Mouse (Mus musculus): Measurements from ENCODE around the gene Ccnl2. TPM values are rescaled to one million over a fixed set of nuclear protein-coding genes. Genes with fewer than 3 reads are reported as not detected.

Ccnl2 gene
- polyA plus RNA-seq, 1 experiment from 2014 or later = 163 TPM

- Histone ChIP-seq H3K4me2 (ENCODE audit: low read depth, low read length) (peak overlapping the region; percentile 85), H3K27ac (replicated peaks; ENCODE audit: low read depth, low read length) (peak overlapping the region; percentile 19; the same call in 1 of the 2 replicates), H3K9ac (ENCODE audit: low read depth, low read length) (peak overlapping the region; percentile 28; the same call in 1 of the 2 replicates), H3K9me3 (ENCODE audit: control insufficient read depth, low read length) (no peaks in the 10 kb centered on the region), H3K4me1 (ENCODE audit: control insufficient read depth, insufficient read depth, low read length) (peaks cover 21% of the 10 kb centered on the region), H3K4me3 (ENCODE audit: low read depth, low read length) (peak overlapping the region; percentile 44), H3K36me3 (ENCODE audit: control insufficient read depth, insufficient read depth, low read length) (no peaks in the 10 kb centered on the region), H3K27me3 (replicated peaks; ENCODE audit: control insufficient read depth, insufficient read depth, low read length) (no peaks in the 10 kb centered on the region)
- ATAC-seq (ENCODE audit: low read depth) (no peak), DNase-seq (ENCODE audit: low spot score) (peak; percentile 40)
- WGBS = 46% methylated on average over 9 of the region's 9 CpGs
These were observed 37.1 kb upstream of the Ccnl2 start for GRCm38 (mm10) chr4:155774971-155775740.

- Histone ChIP-seq H3K27me3 (replicated peaks; ENCODE audit: control insufficient read depth, insufficient read depth, low read length) (no peaks in the 10 kb centered on the region), H3K4me1 (ENCODE audit: control insufficient read depth, insufficient read depth, low read length) (peaks cover 17% of the 10 kb centered on the region), H3K27ac (replicated peaks; ENCODE audit: low read depth, low read length) (peak overlapping the region; percentile 19; the same call in 1 of the 2 replicates), H3K9ac (ENCODE audit: low read depth, low read length) (no peak overlapping the region), H3K4me3 (ENCODE audit: low read depth, low read length) (no peak overlapping the region), H3K36me3 (ENCODE audit: control insufficient read depth, insufficient read depth, low read length) (no peaks in the 10 kb centered on the region), H3K9me3 (ENCODE audit: control insufficient read depth, low read length) (no peaks in the 10 kb centered on the region), H3K4me2 (ENCODE audit: low read depth, low read length) (0 out of 2 replicates have a peak overlapping the region, but pooled peaks have one; percentile 85)
- ATAC-seq (ENCODE audit: low read depth) = no peak
- no peak for DNase-seq (ENCODE audit: low spot score)
- WGBS = 68% methylated on average over 3 of the region's 3 CpGs
These were observed 36.4 kb upstream of the Ccnl2 start for GRCm38 (mm10) chr4:155775855-155776254.

DNA sequence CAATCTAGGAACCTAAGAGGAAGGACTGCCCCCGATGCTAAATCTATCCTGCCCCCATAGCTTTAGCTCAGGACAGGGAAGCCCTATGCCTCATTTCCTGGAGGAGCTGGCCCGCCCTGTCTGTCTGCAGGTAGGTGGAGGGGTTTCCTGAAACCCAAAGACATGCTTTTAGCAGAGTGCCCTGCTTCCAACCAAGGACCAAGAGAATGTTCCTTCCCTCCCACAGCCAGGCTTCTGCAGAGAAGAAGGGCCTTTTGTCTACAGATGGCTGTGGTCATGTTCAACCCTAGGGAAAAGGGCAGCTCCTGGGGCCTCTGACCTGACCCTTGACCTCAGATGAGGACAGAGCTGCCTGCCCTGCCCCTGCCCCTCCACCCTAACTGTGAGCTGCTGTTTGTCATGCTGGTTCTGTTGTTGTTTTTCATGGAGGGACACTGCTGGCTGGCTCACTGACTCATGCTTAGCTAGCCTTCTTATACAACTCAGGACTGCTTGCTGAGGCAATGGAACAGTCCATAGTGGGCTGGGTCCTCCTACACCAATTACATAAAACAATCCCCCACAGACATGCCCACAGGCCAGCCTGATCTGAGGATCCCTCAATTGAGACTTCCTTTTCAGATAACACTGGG, 35.5 kb upstream of the Ccnl2 start:
- DNase-seq (ENCODE audit: low spot score) (no peak), ATAC-seq (ENCODE audit: low read depth) (no peak)
- WGBS = 27% methylated on average over 2 of the region's 2 CpGs
- Histone ChIP-seq H3K4me2 (ENCODE audit: low read depth, low read length) (no peak overlapping the region), H3K9ac (ENCODE audit: low read depth, low read length) (no peak overlapping the region), H3K27ac (replicated peaks; ENCODE audit: low read depth, low read length) (no peak overlapping the region), H3K9me3 (ENCODE audit: control insufficient read depth, low read length) (no peaks in the 10 kb centered on the region), H3K36me3 (ENCODE audit: control insufficient read depth, insufficient read depth, low read length) (no peaks in the 10 kb centered on the region), H3K4me3 (ENCODE audit: low read depth, low read length) (no peak overlapping the region), H3K4me1 (ENCODE audit: control insufficient read depth, insufficient read depth, low read length) (peaks cover 17% of the 10 kb centered on the region), H3K27me3 (replicated peaks; ENCODE audit: control insufficient read depth, insufficient read depth, low read length) (no peaks in the 10 kb centered on the region)

DNA sequence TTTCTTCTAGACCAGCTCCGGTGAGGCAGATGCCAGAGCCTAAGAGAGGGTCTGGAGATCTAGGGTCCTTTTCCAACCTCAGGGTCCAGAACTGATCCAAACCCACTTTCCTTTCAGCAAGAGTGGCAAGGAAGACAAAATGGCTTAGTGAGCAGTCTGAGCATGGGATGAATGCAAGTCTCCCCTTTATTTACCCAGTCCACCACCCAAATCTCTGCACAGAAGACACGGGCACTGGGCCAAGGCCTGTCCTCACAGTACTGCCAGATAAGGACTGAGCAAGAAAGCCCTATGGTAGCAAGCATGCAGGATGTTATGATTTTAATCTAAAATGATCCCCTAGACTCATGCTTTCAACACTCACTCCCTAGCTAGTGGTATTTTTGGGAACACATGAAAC, 34.5 kb upstream of the Ccnl2 start:
- no peak overlapping the region for H3K9ac ChIP-seq (ENCODE audit: low read depth, low read length)
- H3K9me3 ChIP-seq (ENCODE audit: control insufficient read depth, low read length) = no peaks in the 10 kb centered on the region
- H3K4me2 ChIP-seq (ENCODE audit: low read depth, low read length) = no peak overlapping the region
- WGBS = 80% methylated on average over 2 of the region's 2 CpGs
- H3K36me3 ChIP-seq (ENCODE audit: control insufficient read depth, insufficient read depth, low read length) = no peaks in the 10 kb centered on the region
- ATAC-seq (ENCODE audit: low read depth) (no peak), DNase-seq (ENCODE audit: low spot score) (no peak)
- peaks cover 17% of the 10 kb centered on the region for H3K4me1 ChIP-seq (ENCODE audit: control insufficient read depth, insufficient read depth, low read length)
- H3K4me3 ChIP-seq (ENCODE audit: low read depth, low read length) = no peak overlapping the region
- no peaks in the 10 kb centered on the region for H3K27me3 ChIP-seq (replicated peaks; ENCODE audit: control insufficient read depth, insufficient read depth, low read length)
- H3K27ac ChIP-seq (replicated peaks; ENCODE audit: low read depth, low read length) = no peak overlapping the region

DNA sequence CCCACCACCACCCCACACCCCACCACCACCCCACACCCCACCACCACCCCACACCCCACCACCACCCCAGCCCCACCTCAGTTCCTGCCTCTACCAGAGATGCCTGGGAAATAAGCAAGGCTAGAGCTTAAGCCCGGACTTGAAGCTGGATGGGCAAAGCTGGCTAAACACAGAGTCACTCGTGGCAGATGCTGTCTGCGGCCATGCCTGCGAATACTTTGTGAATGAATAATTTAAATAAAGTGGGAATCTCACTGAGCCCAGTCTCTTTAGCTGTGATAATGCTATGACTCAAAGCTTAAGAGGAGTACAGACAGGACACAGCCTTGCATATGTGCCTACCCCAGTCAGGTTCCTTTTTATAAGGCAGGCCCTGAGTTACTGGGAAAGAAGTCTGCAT, 32.8 kb upstream of the Ccnl2 start:
- H3K4me2 ChIP-seq (ENCODE audit: low read depth, low read length) = no peak overlapping the region
- H3K27ac ChIP-seq (replicated peaks; ENCODE audit: low read depth, low read length) = no peak overlapping the region
- ATAC-seq (ENCODE audit: low read depth) (no peak), DNase-seq (ENCODE audit: low spot score) (no peak)
- no peak overlapping the region for H3K9ac ChIP-seq (ENCODE audit: low read depth, low read length)
- no peaks in the 10 kb centered on the region for H3K9me3 ChIP-seq (ENCODE audit: control insufficient read depth, low read length)
- WGBS = 73% methylated on average over 4 of the region's 4 CpGs
- H3K36me3 ChIP-seq (ENCODE audit: control insufficient read depth, insufficient read depth, low read length) = no peaks in the 10 kb centered on the region
- no peaks in the 10 kb centered on the region for H3K27me3 ChIP-seq (replicated peaks; ENCODE audit: control insufficient read depth, insufficient read depth, low read length)
- no peak overlapping the region for H3K4me3 ChIP-seq (ENCODE audit: low read depth, low read length)
- H3K4me1 ChIP-seq (ENCODE audit: control insufficient read depth, insufficient read depth, low read length) = peaks cover 18% of the 10 kb centered on the region

DNA sequence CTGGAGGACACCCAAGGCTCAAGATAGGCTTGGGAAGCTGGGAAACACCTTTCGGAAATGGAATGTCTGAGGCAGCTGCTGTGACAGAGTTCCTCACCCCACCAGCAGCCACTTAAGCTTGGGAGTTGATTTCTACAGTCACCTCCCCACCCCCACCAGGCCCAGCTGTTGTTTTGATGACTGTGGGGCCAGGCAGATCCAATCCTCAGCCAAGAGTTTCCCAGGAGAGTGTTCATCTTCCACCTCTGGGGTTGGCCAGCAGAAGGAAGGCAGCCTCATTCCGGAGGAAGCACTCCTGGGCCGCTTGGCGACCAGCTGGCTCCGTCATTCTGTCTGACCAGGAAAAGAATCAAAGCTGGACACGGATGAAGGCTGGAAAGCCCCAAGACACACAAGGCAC, 31.4 kb upstream of the Ccnl2 start:
- H3K36me3 ChIP-seq (ENCODE audit: control insufficient read depth, insufficient read depth, low read length) = no peaks in the 10 kb centered on the region
- H3K9ac ChIP-seq (ENCODE audit: low read depth, low read length) = no peak overlapping the region
- ATAC-seq (ENCODE audit: low read depth) = peak; percentile 81
- H3K4me2 ChIP-seq (ENCODE audit: low read depth, low read length) = no peak overlapping the region
- H3K9me3 ChIP-seq (ENCODE audit: control insufficient read depth, low read length) = no peaks in the 10 kb centered on the region
- peak overlapping the region; percentile 58; the same call in 1 of the 2 replicates for H3K27ac ChIP-seq (replicated peaks; ENCODE audit: low read depth, low read length)
- WGBS = 23% methylated on average over 6 of the region's 6 CpGs
- DNase-seq (ENCODE audit: low spot score) = peak; percentile 86
- no peaks in the 10 kb centered on the region for H3K27me3 ChIP-seq (replicated peaks; ENCODE audit: control insufficient read depth, insufficient read depth, low read length)
- no peak overlapping the region for H3K4me3 ChIP-seq (ENCODE audit: low read depth, low read length)
- peaks cover 6% of the 10 kb centered on the region; the same call in 1 of the 2 replicates for H3K4me1 ChIP-seq (ENCODE audit: control insufficient read depth, insufficient read depth, low read length)

- Histone ChIP-seq H3K27ac (replicated peaks; ENCODE audit: low read depth, low read length) (peak overlapping the region; percentile 82; the same call in 1 of the 2 replicates), H3K4me3 (ENCODE audit: low read depth, low read length) (peak overlapping the region; percentile 68), H3K9ac (ENCODE audit: low read depth, low read length) (peak overlapping the region; percentile 90), H3K36me3 (ENCODE audit: control insufficient read depth, insufficient read depth, low read length) (no peaks in the 10 kb centered on the region), H3K4me2 (ENCODE audit: low read depth, low read length) (peak overlapping the region; percentile 81), H3K9me3 (ENCODE audit: control insufficient read depth, low read length) (no peaks in the 10 kb centered on the region), H3K27me3 (replicated peaks; ENCODE audit: control insufficient read depth, insufficient read depth, low read length) (no peaks in the 10 kb centered on the region), H3K4me1 (ENCODE audit: control insufficient read depth, insufficient read depth, low read length) (peaks cover 6% of the 10 kb centered on the region; the same call in 1 of the 2 replicates)
- no peak for ATAC-seq (ENCODE audit: low read depth)
- DNase-seq (ENCODE audit: low spot score) = no peak
- WGBS = 40% methylated on average over 16 of the region's 16 CpGs
These were observed 28.7 kb upstream of the Ccnl2 start for GRCm38 (mm10) chr4:155783486-155784080.

GRCm38 (mm10) chr4:155784081-155784701, 28.1 kb upstream of the Ccnl2 start:
- peak; percentile 92 for DNase-seq (ENCODE audit: low spot score)
- 0% methylated on average over 51 of the region's 52 CpGs for WGBS
- peak overlapping the region; percentile 82 for H3K27ac ChIP-seq (replicated peaks; ENCODE audit: low read depth, low read length)
- peak overlapping the region; percentile 90 for H3K9ac ChIP-seq (ENCODE audit: low read depth, low read length)
- no peaks in the 10 kb centered on the region for H3K36me3 ChIP-seq (ENCODE audit: control insufficient read depth, insufficient read depth, low read length)
- H3K27me3 ChIP-seq (replicated peaks; ENCODE audit: control insufficient read depth, insufficient read depth, low read length) = no peaks in the 10 kb centered on the region
- peak overlapping the region; percentile 68 for H3K4me3 ChIP-seq (ENCODE audit: low read depth, low read length)
- peak overlapping the region; percentile 81 for H3K4me2 ChIP-seq (ENCODE audit: low read depth, low read length)
- peak; percentile 81 for ATAC-seq (ENCODE audit: low read depth)
- no peaks in the 10 kb centered on the region for H3K9me3 ChIP-seq (ENCODE audit: control insufficient read depth, low read length)
- peaks cover 6% of the 10 kb centered on the region; the same call in 1 of the 2 replicates for H3K4me1 ChIP-seq (ENCODE audit: control insufficient read depth, insufficient read depth, low read length)

Measured in embryonic facial prominence, embryonic 14.5 days (tissue).